Mouse (Mus musculus) thymus, adult 2 months (tissue): ENCODE data around the gene C1qc. TPM values are rescaled to one million over a fixed set of nuclear protein-coding genes. Genes with fewer than 3 reads are reported as not detected.

Experiments used
- DNase-seq: peaks from one replicate; pipeline ENCODE4 v3.0.0; 2021
- H3K27ac ChIP-seq: fragments of 200-500 bp; 2 replicates; pipeline ENCODE4 v1.5.1; 2012; ENCODE audit warnings: low read length, control low read depth; ENCODE audit not compliant: control insufficient read depth, insufficient read depth
- H3K27me3 ChIP-seq: fragments of 200-500 bp; 2 replicates; pipeline ENCODE4 v1.6.1; 2012; ENCODE audit warnings: mild to moderate bottlenecking, low read length, moderate library complexity, mixed read lengths; ENCODE audit not compliant: control insufficient read depth, insufficient read depth
- H3K36me3 ChIP-seq: fragments of 200-500 bp; 2 replicates; pipeline ENCODE4 v1.6.1; 2012; ENCODE audit warnings: mild to moderate bottlenecking, low read length, moderate library complexity; ENCODE audit not compliant: control insufficient read depth, insufficient read depth
- H3K4me1 ChIP-seq: fragments of 200-500 bp; replicated peaks from 2 replicates; pipeline ENCODE4 v1.6.1; 2012; ENCODE audit warnings: low read length; ENCODE audit not compliant: control insufficient read depth, insufficient read depth
- H3K4me3 ChIP-seq: fragments of 200-500 bp; 2 replicates; pipeline ENCODE4 v1.5.1; 2012; ENCODE audit warnings: mild to moderate bottlenecking, low read length, control low read depth, moderate library complexity; ENCODE audit not compliant: control insufficient read depth, insufficient read depth
- CTCF ChIP-seq: fragments of 200-500 bp; IDR thresholded peaks from 2 replicates; pipeline ENCODE4 v1.5.1; 2012; ENCODE audit warnings: mild to moderate bottlenecking, control low read depth, low read length, moderate library complexity, borderline replicate concordance; ENCODE audit not compliant: control insufficient read depth, poor library complexity, insufficient read depth; ENCODE audit errors: extremely low read depth
- POLR2A ChIP-seq: fragments of 200-500 bp; IDR thresholded peaks from 2 replicates; pipeline ENCODE4 v1.6.1; 2012; ENCODE audit warnings: mild to moderate bottlenecking, low read length, control low read depth, moderate library complexity; ENCODE audit not compliant: control insufficient read depth, poor library complexity, insufficient read depth; ENCODE audit errors: extremely low read depth
- WGBS: fragments of 180-500 bp; shearing (Covaris S2); methylation state at CpG from one replicate; pipeline ENCODE4 v1.1.7; 2018; 5-methylcytosine and 5-hydroxymethylcytosine counted together
- polyA plus RNA-seq: library from polyadenylated mRNA; depleted of rRNA; stranded (reverse); fragments of >200 nt; gene quantifications from 2 replicates; pipeline ENCODE4 v1.2.3, GENCODE M21; 2012

Gene C1qc
- polyA plus RNA-seq, 1 experiment = 468 TPM

GRCm38 (mm10) chr4:136860022-136860421 is 32.8 kb downstream of the C1qc start:
- 90% methylated on average over 7 of the region's 7 CpGs for WGBS
- peak; percentile 68; the same call in 1 of the 2 replicates for TF ChIP-seq CTCF
- TF ChIP-seq POLR2A = no peak
- Histone ChIP-seq H3K27me3 (no peaks in the 10 kb centered on the region), H3K4me1 (peaks cover 5% of the 10 kb centered on the region), H3K4me3 (no peak overlapping the region), H3K36me3 (no peaks in the 10 kb centered on the region), H3K27ac (no peak overlapping the region)
- DNase-seq = no peak

GRCm38 (mm10) chr4:136855081-136855480 is 37.8 kb downstream of the C1qc start:
- WGBS = 54% methylated on average over 6 of the region's 6 CpGs
- no peak for DNase-seq
- TF ChIP-seq POLR2A (no peak), CTCF (no peak)
- Histone ChIP-seq H3K4me3 (no peak overlapping the region), H3K27me3 (no peaks in the 10 kb centered on the region), H3K36me3 (no peaks in the 10 kb centered on the region), H3K27ac (no peak overlapping the region), H3K4me1 (no peaks in the 10 kb centered on the region)

GRCm38 (mm10) chr4:136852989-136853388 is 39.9 kb downstream of the C1qc start:
- Histone ChIP-seq H3K4me3 (no peak overlapping the region), H3K27me3 (no peaks in the 10 kb centered on the region), H3K36me3 (no peaks in the 10 kb centered on the region), H3K4me1 (no peaks in the 10 kb centered on the region), H3K27ac (no peak overlapping the region)
- WGBS = 95% methylated on average over 12 of the region's 12 CpGs
- DNase-seq = no peak
- TF ChIP-seq POLR2A (no peak), CTCF (no peak)

GRCm38 (mm10) chr4:136852119-136852518 is 40.7 kb downstream of the C1qc start:
- Histone ChIP-seq H3K27me3 (no peaks in the 10 kb centered on the region), H3K4me3 (no peak overlapping the region), H3K27ac (no peak overlapping the region), H3K36me3 (no peaks in the 10 kb centered on the region), H3K4me1 (no peaks in the 10 kb centered on the region)
- TF ChIP-seq POLR2A = no peak
- no peak for TF ChIP-seq CTCF
- no peak for DNase-seq
- WGBS = 90% methylated on average over 5 of the region's 5 CpGs

- H3K4me3 ChIP-seq = no peak overlapping the region
- H3K27me3 ChIP-seq = no peaks in the 10 kb centered on the region
- TF ChIP-seq CTCF (no peak), POLR2A (no peak)
- no peaks in the 10 kb centered on the region for H3K36me3 ChIP-seq
- H3K4me1 ChIP-seq = no peaks in the 10 kb centered on the region
- H3K27ac ChIP-seq = no peak overlapping the region
- no peak for DNase-seq
- 79% methylated on average over 4 of the region's 4 CpGs for WGBS
Observed at GRCm38 (mm10) chr4:136848565-136848964, 44.3 kb downstream of the C1qc start.

- TF ChIP-seq CTCF (no peak), POLR2A (no peak)
- 95% methylated on average over 6 of the region's 6 CpGs for WGBS
- no peaks in the 10 kb centered on the region for H3K27me3 ChIP-seq
- H3K4me3 ChIP-seq = no peak overlapping the region
- no peak for DNase-seq
- H3K27ac ChIP-seq = no peak overlapping the region
- no peaks in the 10 kb centered on the region for H3K36me3 ChIP-seq
- H3K4me1 ChIP-seq = peaks cover 1% of the 10 kb centered on the region; the same call in 1 of the 2 replicates
Observed at GRCm38 (mm10) chr4:136847166-136847565, 45.7 kb downstream of the C1qc start.

- 92% methylated on average over 10 of the region's 10 CpGs for WGBS
Observed at GRCm38 (mm10) chr4:136842802-136843201, 50.1 kb downstream of the C1qc start.

More at GRCm38 (mm10) chr4:136842802-136843201, 50.1 kb downstream of the C1qc start:
- Histone ChIP-seq H3K36me3 (no peaks in the 10 kb centered on the region), H3K4me1 (peaks cover 8% of the 10 kb centered on the region), H3K4me3 (no peak overlapping the region), H3K27ac (no peak overlapping the region), H3K27me3 (no peaks in the 10 kb centered on the region)
- no peak for DNase-seq
- no peak for TF ChIP-seq CTCF
- no peak for TF ChIP-seq POLR2A
